22 mouse cellular contexts compared by ENCODE assay signal in genomic region chr1:190189125-190189524, GRCm38 (mm10). TPM values are rescaled to one million over a fixed set of nuclear protein-coding genes. Genes with fewer than 3 reads are reported as not detected.
DNase-seq lines count a peak whose midpoint lies in the region; ATAC-seq lines count a peak whose summit lies in the region.
"Had no signal": no experiment of that assay in that cellular context is flagged by ENCODE, and none has a peak within 500 bp of the region (broad histone marks: within the 10 kb centered on the region; RNA-seq: fewer than 3 reads in every experiment).

No protein-coding gene starts in this region.

- ATAC-seq in heart, embryonic 13.5 days (ENCODE audit: extremely low read depth, insufficient number of reproducible peaks, low FRiP score, low TSS enrichment), result no peak
- ATAC-seq in midbrain, embryonic 11.5 days (ENCODE audit: low FRiP score), result no peak
- no peak for ATAC-seq in midbrain, embryonic 13.5 days
- ATAC-seq in forebrain, embryonic 13.5 days, result no peak
- ATAC-seq: CD4-positive, CD25-positive, alpha-beta regulatory T cell, adult 4 months; forebrain, embryonic 16.5 days; intestine, embryonic 15.5 days had no signal

- H3K4me1 ChIP-seq in heart, embryonic 13.5 days, result peaks cover 46% of the 10 kb centered on the region
- peaks cover 10% of the 10 kb centered on the region; the same call in 1 of the 2 replicates for H3K4me1 ChIP-seq in midbrain, embryonic 11.5 days (ENCODE audit: control insufficient read depth, insufficient read depth, low read length)
- H3K4me1 ChIP-seq in midbrain, embryonic 13.5 days (replicated peaks), result peaks cover 22% of the 10 kb centered on the region
- H3K4me1 ChIP-seq in forebrain, embryonic 13.5 days, result peaks cover 26% of the 10 kb centered on the region

- peak overlapping the region; percentile 25; the same call in 1 of the 2 replicates for H3K4me2 ChIP-seq in heart, embryonic 13.5 days
- H3K4me2 ChIP-seq in midbrain, embryonic 11.5 days, result no peak overlapping the region
- H3K4me2 ChIP-seq in midbrain, embryonic 13.5 days (replicated peaks), result no peak overlapping the region
- no peak overlapping the region for H3K4me2 ChIP-seq in forebrain, embryonic 13.5 days
- H3K4me2 ChIP-seq: embryonic facial prominence, embryonic 12.5 days; hindbrain, embryonic 14.5 days; intestine, embryonic 15.5 days had no signal

- H3K9ac ChIP-seq in heart, embryonic 13.5 days, result 0 out of 2 replicates have a peak overlapping the region, but pooled peaks have one; percentile 40
- H3K9ac ChIP-seq in midbrain, embryonic 11.5 days (ENCODE audit: low read length), result no peak overlapping the region
- H3K9ac ChIP-seq in midbrain, embryonic 13.5 days (replicated peaks), result no peak overlapping the region
- no peak overlapping the region for H3K9ac ChIP-seq in forebrain, embryonic 13.5 days
- H3K9ac ChIP-seq: embryonic facial prominence, embryonic 12.5 days; hindbrain, embryonic 14.5 days; intestine, embryonic 15.5 days had no signal

- intact Hi-C loops in heart, postnatal 14 days (cut with DNase I), result no loop called here

- 39% methylated on average over 2 of the region's 2 CpGs for WGBS in heart, embryonic 13.5 days
- WGBS in midbrain, embryonic 11.5 days, result 70% methylated on average over 2 of the region's 2 CpGs
- 67% methylated on average over 2 of the region's 2 CpGs for WGBS in midbrain, embryonic 13.5 days
- WGBS in forebrain, embryonic 13.5 days, result 63% methylated on average over 2 of the region's 2 CpGs

- DNase-seq in heart, adult 11 months, result peak; percentile 83
- DNase-seq in heart, postnatal 4 days, result no peak
- DNase-seq in heart, postnatal 14 days, result no peak
- DNase-seq in midbrain, embryonic 11.5 days (ENCODE audit: low spot score, missing footprints), result peak; percentile 54
- DNase-seq in Muller cell, postnatal 12 days (ENCODE audit: inconsistent ontology term), result peak; percentile 92
- DNase-seq: adrenal gland, postnatal 10 days; B cell, adult 2 months; cerebellum, adult 11-12 months; cerebellum, adult 9-10 months; cerebellum, postnatal 25 days; gastrocnemius, postnatal 14 days; kidney, adult 18-20 months had no signal

- H3K27me3 ChIP-seq in heart, embryonic 13.5 days (replicated peaks), result no peaks in the 10 kb centered on the region
- 0 out of 2 replicates have a peak, but pooled peaks cover 4% of the 10 kb centered on the region for H3K27me3 ChIP-seq in midbrain, embryonic 11.5 days (ENCODE audit: control insufficient read depth, insufficient read depth, low read length)
- peaks cover 23% of the 10 kb centered on the region for H3K27me3 ChIP-seq in midbrain, embryonic 13.5 days
- peaks cover 54% of the 10 kb centered on the region for H3K27me3 ChIP-seq in forebrain, embryonic 13.5 days
- H3K27me3 ChIP-seq: intestine, embryonic 15.5 days had no signal

- H3K36me3 ChIP-seq in heart, embryonic 13.5 days, result no peaks in the 10 kb centered on the region
- no peaks in the 10 kb centered on the region for H3K36me3 ChIP-seq in midbrain, embryonic 11.5 days (ENCODE audit: control insufficient read depth, insufficient read depth, low read length)
- no peaks in the 10 kb centered on the region for H3K36me3 ChIP-seq in midbrain, embryonic 13.5 days
- no peaks in the 10 kb centered on the region for H3K36me3 ChIP-seq in forebrain, embryonic 13.5 days (ENCODE audit: poor library complexity, severe bottlenecking)
- H3K36me3 ChIP-seq: embryonic facial prominence, embryonic 12.5 days; G1E; hindbrain, embryonic 10.5 days; intestine, embryonic 15.5 days had no signal

- H3K4me3 ChIP-seq in heart, embryonic 13.5 days, result no peak overlapping the region
- H3K4me3 ChIP-seq in midbrain, embryonic 11.5 days (ENCODE audit: low read depth, low read length), result no peak overlapping the region
- H3K4me3 ChIP-seq in midbrain, embryonic 13.5 days (replicated peaks), result no peak overlapping the region
- H3K4me3 ChIP-seq in forebrain, embryonic 13.5 days, result no peak overlapping the region
- H3K4me3 ChIP-seq: embryonic facial prominence, embryonic 12.5 days; hindbrain, embryonic 10.5 days; intestine, embryonic 15.5 days had no signal

- no peaks in the 10 kb centered on the region for H3K9me3 ChIP-seq in heart, embryonic 13.5 days
- H3K9me3 ChIP-seq in midbrain, embryonic 11.5 days (ENCODE audit: control insufficient read depth, low read length), result no peaks in the 10 kb centered on the region
- H3K9me3 ChIP-seq in midbrain, embryonic 13.5 days, result no peaks in the 10 kb centered on the region
- H3K9me3 ChIP-seq in forebrain, embryonic 13.5 days (replicated peaks), result no peaks in the 10 kb centered on the region
- H3K9me3 ChIP-seq: embryonic facial prominence, embryonic 12.5 days; hindbrain, embryonic 10.5 days; intestine, embryonic 15.5 days had no signal

- peak overlapping the region; percentile 76 for H3K27ac ChIP-seq in heart, embryonic 13.5 days (replicated peaks)
- no peak overlapping the region for H3K27ac ChIP-seq in midbrain, embryonic 11.5 days (ENCODE audit: low read depth, low read length)
- no peak overlapping the region for H3K27ac ChIP-seq in midbrain, embryonic 13.5 days
- H3K27ac ChIP-seq in forebrain, embryonic 13.5 days, result no peak overlapping the region
- H3K27ac ChIP-seq: embryonic facial prominence, embryonic 12.5 days; hindbrain, embryonic 10.5 days; hindbrain, embryonic 14.5 days; intestine, embryonic 15.5 days had no signal

RNA-seq across cellular contexts. Expression of gene Prox1, which starts 18.6 kb away (rescaled TPM):
- 10 to 100 TPM; 57.6 to 58.0 TPM for total RNA-seq in heart, postnatal 4 days (2021)
- 16.0 and 17.5 TPM in 2 replicates for polyA plus RNA-seq in heart, embryonic 13.5 days (2015; fragmentation: Nextera tagmentation; extraction: Ambion mirVana)
- 10 to 100 TPM; 39.5 to 43.6 TPM for total RNA-seq in heart, postnatal 14 days (2021)
- 8.3 TPM in 2 replicates for polyA plus RNA-seq in midbrain, embryonic 11.5 days (2014; fragmentation: Nextera tagmentation; extraction: Ambion mirVana)
- 9.7 and 12.1 TPM in 2 replicates for polyA plus RNA-seq in midbrain, embryonic 13.5 days (2015; fragmentation: Nextera tagmentation; extraction: Ambion mirVana)
- 10.9 and 12.1 TPM in 2 replicates for polyA plus RNA-seq in forebrain, embryonic 13.5 days (2015; fragmentation: Nextera tagmentation; extraction: Ambion mirVana)
- polyA plus RNA-seq: G1E had no signal

Comparison
In these comparisons a context has a peak if more than half of its experiments do, and no peak if none do; other contexts are left out.
1. DNase-seq: peak in heart, adult 11 months (single experiment), midbrain, embryonic 11.5 days (single experiment) and Muller cell, postnatal 12 days (single experiment); none in heart, postnatal 4 days (single experiment) and heart, postnatal 14 days (0 of 2).